Mouse (Mus musculus) G1E-ER4 (cell line): Measurements from ENCODE around the gene Esp16. TPM values are rescaled to one million over a fixed set of nuclear protein-coding genes. Genes with fewer than 3 reads are reported as not detected.
"Not testable (repeated sequence)": the region's sequence is repeated elsewhere in the genome, so short reads cannot be mapped to it uniquely, and the experiment has no call there.

Source experiments
- GATA1 ChIP-seq: IDR thresholded peaks from one replicate; pipeline ENCODE4 v1.8.0; 2012; ENCODE audit warnings: low read length, inconsistent platforms
- polyA plus RNA-seq: library from polyadenylated mRNA; stranded (reverse); fragments of >175 nt; gene quantifications from 2 replicates; pipeline ENCODE4 v1.2.3, GENCODE M21; 2012

Gene Esp16
- polyA plus RNA-seq: not detected in 2 replicates

GRCm38 (mm10) chr17:39535842-39536241, at the start of gene Esp16:
Esp16 (plus strand) TSS chr17:39536142.
- TF ChIP-seq GATA1: not testable (repeated sequence)

Other genes starting within 250 kb of the Esp16 start
- not detected in 2 replicates for gene Esp18, start 129.8 kb upstream of the Esp16 start, polyA plus RNA-seq
- not detected in 2 replicates for gene Esp15, start 104.8 kb downstream of the Esp16 start, polyA plus RNA-seq